Mouse (Mus musculus) gonadal fat pad, adult 2 months (tissue): Measurements from ENCODE around the gene U2surp. TPM values are rescaled to one million over a fixed set of nuclear protein-coding genes. Genes with fewer than 3 reads are reported as not detected.
"Not testable (repeated sequence)": the region's sequence is repeated elsewhere in the genome, so short reads cannot be mapped to it uniquely, and the experiment has no call there.

Source experiments
- DNase-seq: peaks from one replicate; pipeline ENCODE4 v3.0.0-alpha.2; 2012; ENCODE audit warnings: low read depth
- polyA plus RNA-seq: library from polyadenylated mRNA; depleted of rRNA; stranded (reverse); fragments of >200 nt; gene quantifications from 2 replicates; pipeline ENCODE4 v1.2.3, GENCODE M21; 2012; rRNA removed

The U2surp gene
- polyA plus RNA-seq, 1 experiment: 3.5 TPM

DNA sequence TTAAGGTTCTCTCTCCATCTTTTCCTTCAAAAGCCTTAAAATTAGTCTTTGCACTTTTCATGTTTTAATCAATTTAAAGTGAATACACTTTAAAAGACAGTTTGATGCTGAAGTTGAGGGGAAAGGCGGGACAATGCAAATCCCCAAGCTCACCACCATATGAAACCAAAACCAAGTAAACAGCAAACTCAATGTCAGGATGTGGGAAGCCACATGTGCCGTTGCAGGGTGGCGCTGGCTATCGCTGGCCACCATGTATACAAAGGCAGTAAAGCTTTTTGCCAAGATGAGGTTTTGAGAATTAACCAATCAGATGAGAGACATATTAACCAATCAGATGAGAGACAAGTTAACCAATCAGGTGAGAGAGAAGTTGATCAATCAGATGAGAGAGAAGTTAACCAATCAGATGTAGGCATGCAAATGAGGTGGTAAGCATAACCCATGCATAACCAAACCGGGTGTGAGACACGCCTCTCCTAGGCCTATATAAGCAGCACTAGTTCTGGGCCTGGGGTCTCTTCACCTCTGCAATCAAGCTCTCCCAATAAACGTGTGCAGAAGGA, 42.7 kb downstream of the U2surp start:
- not testable (repeated sequence) for DNase-seq

DNA sequence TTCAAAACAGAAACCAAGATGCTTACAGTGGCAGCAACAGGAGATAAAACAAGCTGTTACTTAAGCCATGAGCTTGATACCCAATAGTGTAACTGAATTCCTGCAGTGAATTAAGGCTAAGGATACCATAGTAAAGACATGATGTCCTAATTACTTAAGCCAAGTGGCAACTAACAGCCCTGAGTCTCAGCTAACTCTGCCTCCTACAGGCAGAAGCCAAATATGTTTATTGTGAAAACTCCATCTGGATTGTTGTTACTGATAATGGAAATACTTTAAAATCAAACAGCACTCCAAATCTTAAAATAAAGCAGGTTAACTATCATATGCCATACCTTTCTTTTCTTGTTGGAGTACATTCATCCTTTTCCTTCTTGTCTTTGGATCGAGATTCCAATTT, 47.8 kb downstream of the U2surp start:
- DNase-seq: no peak

DNA sequence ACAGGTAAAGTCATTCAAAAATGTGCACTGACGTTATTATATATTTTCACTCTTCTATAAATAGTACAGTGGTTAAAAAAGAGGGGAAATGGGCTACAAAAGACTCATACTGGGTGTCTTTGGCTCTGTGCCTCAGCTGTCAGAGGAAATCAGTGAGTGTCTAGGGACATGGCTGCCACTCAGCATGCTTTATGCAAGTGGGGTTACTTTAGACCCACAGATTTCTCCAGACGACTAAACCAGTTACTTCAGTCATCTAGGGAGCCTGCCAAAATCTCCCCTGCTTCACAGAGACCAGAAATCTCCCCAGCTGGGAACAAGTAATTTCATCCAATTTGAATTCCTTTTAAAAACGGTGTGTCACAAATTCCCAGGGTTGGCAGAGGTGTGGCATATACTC, 59.9 kb downstream of the U2surp start:
- DNase-seq: no peak

DNA sequence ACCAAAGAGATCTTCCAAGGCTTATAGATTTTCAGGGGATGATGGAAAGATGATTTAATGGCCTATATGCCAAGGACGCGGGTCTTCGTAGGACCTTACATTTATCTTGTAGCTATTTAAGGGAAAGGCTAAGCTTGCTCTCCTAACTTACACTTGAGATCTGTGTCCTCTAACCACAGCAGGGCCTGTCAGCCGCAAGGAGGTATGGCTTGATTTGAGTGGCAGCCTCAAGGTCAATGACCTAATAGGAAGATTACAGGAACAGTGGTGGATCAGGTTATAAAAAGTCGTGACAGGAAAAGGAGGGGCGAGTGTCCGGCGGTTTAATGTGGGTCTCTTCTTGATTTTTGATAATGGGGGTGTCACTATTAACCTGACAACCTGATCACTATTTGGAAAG, 61.2 kb downstream of the U2surp start:
- DNase-seq: no peak

DNA sequence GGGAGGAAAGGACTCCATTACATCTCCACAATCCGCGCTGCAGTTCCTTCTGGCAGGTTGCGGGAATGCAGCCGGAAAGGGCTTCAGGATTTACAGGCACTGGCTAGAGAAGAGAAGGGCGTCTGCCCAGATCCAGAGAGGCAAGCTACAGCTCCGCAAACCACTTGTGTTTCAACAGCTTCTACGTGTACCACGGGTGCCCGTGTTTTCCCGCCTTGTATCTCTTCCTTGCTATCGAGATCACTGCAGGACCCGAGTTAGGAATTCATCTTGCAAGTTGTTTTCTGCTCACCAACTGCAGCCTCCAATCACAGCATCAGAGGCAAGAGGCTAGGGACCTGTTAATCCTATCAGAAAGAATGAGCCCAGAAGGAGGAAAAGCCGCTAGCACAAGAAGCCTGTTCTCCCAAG, 69.5 kb downstream of the U2surp start:
- no peak for DNase-seq

DNA sequence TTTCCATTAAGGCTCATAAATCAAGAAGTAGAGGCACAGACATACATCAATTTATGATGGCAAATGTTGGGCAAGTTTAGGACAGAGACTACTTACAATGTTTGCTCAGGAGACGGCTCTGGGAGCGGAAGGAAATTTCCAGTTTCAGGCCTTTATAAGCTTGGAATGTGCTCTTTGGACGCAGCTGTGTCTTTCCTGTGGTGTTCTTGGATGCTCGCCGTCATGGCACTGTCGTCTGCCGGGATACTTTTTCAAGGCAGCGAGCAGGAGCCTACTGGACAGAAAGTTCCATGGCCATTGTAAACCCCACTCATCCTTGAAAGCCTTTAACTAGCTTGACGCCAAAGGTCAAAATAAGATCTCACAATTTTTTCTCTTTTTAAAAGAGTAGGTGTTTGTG, 73.9 kb downstream of the U2surp start:
- DNase-seq: no peak

DNA sequence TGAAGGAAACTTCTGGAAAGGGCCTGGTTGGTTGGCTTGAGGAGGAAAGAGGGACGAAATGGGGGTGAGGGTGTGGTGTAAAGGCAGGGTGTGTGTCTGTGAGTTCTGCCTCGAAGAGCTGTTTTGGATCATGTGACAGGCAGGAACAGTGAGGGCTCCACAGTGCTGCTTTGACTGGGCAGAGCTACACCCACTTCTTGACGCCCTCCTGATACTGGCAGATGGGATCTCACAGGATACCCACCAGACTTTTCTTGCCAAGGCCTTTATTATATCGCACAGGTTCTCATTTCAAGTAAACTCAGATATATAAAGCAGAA, 75.5 kb downstream of the U2surp start:
- no peak for DNase-seq

DNA sequence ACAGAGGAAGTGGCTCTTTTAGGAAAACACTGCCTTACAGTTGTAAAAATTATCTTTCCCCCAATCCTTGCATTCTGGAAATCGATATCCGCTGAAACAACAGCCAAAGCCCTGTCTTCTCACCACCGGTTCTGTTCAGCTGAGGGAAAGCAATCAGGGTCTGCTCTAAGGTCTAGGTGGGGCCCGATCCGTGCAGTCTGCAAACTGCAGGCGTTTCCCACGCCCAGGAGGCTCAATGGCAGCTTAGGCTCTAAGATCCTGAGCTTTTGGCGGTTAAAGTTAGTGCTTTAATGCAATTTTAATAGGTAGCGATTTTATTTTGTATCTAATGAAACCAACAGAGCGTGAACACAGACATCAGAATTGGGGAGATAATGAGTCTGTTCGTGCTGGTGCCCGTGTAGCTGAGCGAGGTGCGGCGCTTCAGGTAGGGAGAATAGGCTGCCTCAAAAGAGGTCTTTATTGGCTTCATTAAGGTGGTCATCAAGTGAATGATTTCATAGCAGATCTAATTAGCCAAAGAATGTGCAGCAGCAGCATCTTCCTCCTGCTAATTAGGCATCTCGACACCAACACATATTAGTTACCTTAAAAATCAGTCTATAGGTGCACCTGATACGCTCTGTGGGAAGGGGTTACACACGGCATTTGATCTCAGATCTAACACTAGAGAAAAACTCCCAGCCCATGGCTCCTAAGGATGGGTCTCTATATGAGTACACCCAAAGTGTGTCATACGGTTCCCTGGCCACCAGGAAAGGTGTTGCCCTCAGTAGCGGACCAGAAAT, 76.1 kb downstream of the U2surp start:
- DNase-seq: no peak

DNA sequence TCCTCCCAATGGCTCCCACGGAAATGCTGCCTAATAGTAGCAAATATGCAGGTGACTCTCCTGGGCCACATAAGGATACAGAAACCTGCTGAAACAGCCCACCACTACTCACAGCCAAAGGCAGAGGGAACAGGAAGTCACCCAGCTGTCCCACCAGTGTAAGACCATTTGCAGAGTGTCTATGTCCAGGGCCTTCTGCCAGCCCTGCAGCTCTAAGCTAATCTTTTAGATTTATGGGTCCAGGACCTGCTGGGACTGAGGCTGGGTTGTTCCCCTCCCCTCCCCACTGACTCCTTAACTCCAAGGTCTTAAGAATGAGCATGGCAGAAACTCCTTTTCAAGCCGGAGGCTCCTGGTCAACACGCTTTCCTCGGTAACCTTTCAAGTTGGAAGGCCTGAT, 83.5 kb downstream of the U2surp start:
- DNase-seq: no peak

DNA sequence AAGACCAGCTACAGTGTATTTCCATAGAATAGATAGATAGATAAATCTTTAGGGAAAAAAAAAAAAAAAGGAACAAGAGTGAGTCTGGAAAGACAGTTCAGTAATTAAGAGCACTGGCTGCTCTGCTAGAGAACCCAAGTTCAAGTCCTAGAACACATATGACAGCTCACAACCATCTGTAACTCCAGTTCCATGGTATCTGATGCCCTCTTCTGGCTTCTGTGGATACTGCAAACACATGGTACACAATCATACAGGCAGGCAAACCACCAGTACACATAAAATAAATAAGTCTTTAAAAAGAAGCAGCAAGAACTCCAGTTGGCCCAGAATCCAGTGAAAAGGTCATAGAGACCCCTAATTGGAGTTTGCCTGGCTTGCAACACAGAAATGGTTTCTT, 97.9 kb downstream of the U2surp start:
- DNase-seq: no peak

DNA sequence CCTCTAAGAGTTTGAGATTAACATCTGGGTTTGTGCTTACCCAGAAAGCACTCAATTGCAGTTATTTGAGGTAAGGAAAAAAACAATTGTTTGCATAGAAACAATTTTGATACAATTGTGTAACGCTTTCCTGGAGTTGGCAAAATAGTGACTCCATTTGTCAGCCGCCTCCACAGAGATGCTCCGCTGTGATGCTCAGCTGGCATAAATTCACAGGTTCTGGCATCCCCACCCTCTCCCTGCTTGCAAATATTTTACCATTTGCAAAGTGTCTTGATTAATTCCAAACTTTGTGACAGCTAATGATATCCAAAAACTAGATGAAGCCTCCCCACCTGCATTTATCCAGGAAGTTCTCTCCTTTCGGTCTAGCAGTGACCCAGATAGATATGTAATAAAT, 99.7 kb downstream of the U2surp start:
- DNase-seq: no peak

DNA sequence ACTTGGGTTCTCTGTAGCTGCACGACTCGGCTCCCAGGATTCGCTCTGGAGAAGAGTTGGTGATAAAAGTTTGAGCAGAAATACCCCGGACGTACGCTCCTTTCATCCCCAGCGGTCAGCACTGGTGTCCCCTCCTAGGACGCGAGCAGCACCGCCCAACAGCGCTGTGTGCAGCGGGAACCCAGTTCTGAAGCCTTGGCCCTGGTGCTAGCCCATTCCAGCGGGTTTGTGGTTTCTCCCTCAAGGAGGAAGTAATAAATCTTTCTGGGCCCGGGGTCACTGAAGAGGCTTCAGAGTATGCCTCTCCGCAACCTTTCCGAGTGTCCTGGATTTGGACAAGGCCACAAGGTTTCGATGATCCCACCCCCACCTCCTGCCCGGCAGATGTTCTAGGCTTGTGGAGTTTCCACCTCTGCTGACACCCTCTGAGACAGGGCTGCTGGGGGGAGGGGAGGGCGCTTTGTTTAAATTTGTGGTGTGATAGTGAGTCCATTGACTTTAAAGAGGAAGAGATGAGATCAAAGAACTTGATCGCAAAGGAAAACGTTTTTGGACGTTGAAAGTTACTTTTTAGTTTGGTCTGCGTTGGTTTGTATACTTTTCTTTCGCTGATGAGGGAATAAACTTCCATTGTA, 104.1 kb downstream of the U2surp start:
- DNase-seq: no peak

Other genes with a start within 250 kb of the U2surp start
- 1.1 and 2.2 TPM in 2 replicates for gene Chst2, start 105.3 kb downstream of the U2surp start, polyA plus RNA-seq
- 5.6 and 28.0 TPM in 2 replicates for gene Paqr9, start 47.7 kb upstream of the U2surp start, polyA plus RNA-seq
- 1.2 and 1.3 TPM in 2 replicates for gene Pcolce2, start 125.6 kb upstream of the U2surp start, polyA plus RNA-seq
- gene Trpc1, start 238.4 kb upstream of the U2surp start, polyA plus RNA-seq: 1.3 and 1.4 TPM in 2 replicates